Mouse (Mus musculus): ENCODE measurements around the gene Tgm4. TPM values are rescaled to one million over a fixed set of nuclear protein-coding genes. Genes with fewer than 3 reads are reported as not detected.

Tgm4 gene
- 0.56 to 0.83 TPM (median 0.70 TPM) in 3 of 4 replicates, not detected in the other for total RNA-seq (2023)

DNA sequence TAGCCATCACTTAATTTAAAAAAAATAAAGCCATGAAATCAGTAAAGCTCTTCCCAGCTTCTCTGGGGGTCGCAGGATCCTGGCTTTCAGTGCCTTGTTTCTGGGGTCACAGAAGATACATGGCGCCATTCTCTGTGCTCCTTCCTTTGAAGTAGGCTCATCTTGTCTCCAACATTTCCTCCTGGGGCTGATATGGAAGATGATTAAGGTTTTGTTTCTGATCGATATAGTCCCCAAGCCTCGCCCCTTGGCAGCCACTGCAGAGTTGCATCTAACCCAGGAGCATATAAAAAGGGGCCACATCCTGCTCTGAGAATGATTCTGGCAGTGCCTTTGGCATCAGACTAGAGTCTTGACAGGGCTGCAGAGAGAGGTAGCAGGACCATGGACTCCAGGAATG, at the start of gene Tgm4:
Tgm4 (plus strand) TSS at position 301 of the 400 bp plus-strand sequence.

DNA sequence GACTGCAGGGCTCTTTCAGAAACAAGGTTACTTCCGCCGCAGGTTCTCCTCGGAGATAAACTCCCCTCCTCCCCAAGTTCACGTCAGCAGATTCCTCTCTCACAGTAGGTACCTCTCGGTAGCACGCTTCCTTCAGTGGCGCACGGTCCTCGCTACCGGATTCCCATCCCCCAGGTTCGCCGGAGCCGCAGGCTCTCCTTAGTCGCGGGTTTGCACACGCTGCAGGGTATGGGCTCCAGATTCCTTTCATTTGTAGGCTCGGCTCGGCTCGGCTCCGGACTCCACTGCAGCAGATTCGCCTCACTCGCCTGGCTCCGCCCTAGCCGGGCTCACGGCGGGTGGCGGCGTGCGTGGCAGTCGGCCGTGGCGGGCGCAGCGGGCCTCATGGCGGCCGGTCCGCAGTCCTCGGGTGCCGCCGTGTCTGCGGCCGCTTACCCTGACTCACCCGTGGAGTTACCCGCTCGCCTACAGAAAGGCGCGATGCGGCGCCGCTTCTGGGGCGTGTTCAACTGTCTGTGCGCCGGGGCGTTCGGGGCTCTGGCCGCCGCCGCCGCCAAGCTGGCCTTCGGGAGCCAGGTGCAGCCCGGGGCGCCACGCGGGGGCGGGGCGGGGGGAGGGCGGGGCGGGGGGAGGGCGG, 13.4 kb upstream of the Tgm4 start, which contains the start of gene Tmem42:
Tmem42 (plus strand) TSS at position 332 of the 637 bp plus-strand sequence.

DNA sequence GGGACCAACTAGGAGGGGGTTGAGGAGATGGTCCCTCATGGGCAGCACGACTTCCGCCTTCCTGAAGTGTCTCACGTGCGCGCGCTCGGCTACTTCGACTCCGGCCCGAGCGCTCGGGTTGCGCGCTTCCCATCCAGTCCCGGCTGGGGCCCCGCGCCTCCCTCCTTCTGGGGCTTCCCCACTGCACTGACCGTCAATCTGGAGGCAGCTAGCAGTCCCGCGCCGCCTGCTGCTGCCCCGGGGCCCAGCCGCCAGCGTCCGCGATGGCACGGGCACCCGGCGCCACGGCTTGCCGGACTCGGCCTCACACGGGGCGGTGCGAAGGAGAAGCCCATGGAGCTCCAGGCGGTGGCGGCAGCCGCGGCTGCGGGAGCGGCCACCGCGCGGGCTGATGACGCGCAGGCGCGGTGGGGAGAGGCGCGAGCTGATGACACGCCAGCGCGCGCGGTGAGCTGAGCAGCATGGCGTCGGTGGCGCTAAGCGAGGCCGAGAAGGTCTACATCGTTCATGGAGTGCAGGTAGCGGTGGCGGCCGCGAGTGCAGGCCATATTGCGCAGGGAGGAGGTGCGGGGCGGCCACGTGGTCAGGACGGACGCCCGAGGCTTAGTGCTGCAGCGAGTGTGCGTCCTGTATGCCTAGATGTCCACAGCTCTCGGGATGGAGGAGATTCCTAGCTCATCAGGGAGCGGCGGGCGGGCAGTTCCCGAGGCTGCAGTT, 78.4 kb downstream of the Tgm4 start, which contains the start of the genes Zdhhc3 and Exosc7:
Zdhhc3 (minus strand) TSS at position 401 of the 717 bp plus-strand sequence.
Exosc7 (plus strand) TSS at position 411 of the 717 bp plus-strand sequence.

Other genes with a start within 250 kb of the Tgm4 start
- gene Tcaim, start 229.2 kb upstream of the Tgm4 start, total RNA-seq (2023) = 13.4 to 15.7 TPM (median 14.3 TPM) in 4 replicates
- gene Gm35549, start 190.7 kb upstream of the Tgm4 start, total RNA-seq (2023) = not detected in 4 replicates
- 140 to 159 TPM (median 150 TPM) in 4 replicates for gene Zfp445, start 168.7 kb upstream of the Tgm4 start, total RNA-seq (2023)
- 2.8 to 4.1 TPM (median 3.4 TPM) in 4 replicates for gene Zkscan7, start 149.0 kb upstream of the Tgm4 start, total RNA-seq (2023)
- not detected in 4 replicates for gene Zfp105, start 111.7 kb upstream of the Tgm4 start, total RNA-seq (2023)
- 38.4 to 54.6 TPM (median 50.7 TPM) in 4 replicates for gene 1110059G10Rik, start 83.7 kb upstream of the Tgm4 start, total RNA-seq (2023)
- 1.8 to 5.3 TPM (median 5.0 TPM) in 4 replicates for gene Kif15, start 83.7 kb upstream of the Tgm4 start, total RNA-seq (2023)
- gene Tmem42, start 13.4 kb upstream of the Tgm4 start, total RNA-seq (2023) = 14.2 to 17.5 TPM (median 15.6 TPM) in 4 replicates
- gene Zdhhc3, start 78.5 kb downstream of the Tgm4 start, total RNA-seq (2023) = 41.4 to 47.2 TPM (median 43.8 TPM) in 4 replicates
- 35.4 to 41.0 TPM (median 36.9 TPM) in 4 replicates for gene Exosc7, start 78.5 kb downstream of the Tgm4 start, total RNA-seq (2023)
- 0.81 TPM in 1 of 4 replicates, not detected in the others for gene Clec3b, start 116.2 kb downstream of the Tgm4 start, total RNA-seq (2023)
- 0.12 TPM in 1 of 4 replicates, not detected in the others for gene Cdcp1, start 181.3 kb downstream of the Tgm4 start, total RNA-seq (2023)
- not detected in 4 replicates for gene Tmem158, start 226.0 kb downstream of the Tgm4 start, total RNA-seq (2023)